ENCODE assay signal across 9 mouse cellular contexts in the genomic region with DNA sequence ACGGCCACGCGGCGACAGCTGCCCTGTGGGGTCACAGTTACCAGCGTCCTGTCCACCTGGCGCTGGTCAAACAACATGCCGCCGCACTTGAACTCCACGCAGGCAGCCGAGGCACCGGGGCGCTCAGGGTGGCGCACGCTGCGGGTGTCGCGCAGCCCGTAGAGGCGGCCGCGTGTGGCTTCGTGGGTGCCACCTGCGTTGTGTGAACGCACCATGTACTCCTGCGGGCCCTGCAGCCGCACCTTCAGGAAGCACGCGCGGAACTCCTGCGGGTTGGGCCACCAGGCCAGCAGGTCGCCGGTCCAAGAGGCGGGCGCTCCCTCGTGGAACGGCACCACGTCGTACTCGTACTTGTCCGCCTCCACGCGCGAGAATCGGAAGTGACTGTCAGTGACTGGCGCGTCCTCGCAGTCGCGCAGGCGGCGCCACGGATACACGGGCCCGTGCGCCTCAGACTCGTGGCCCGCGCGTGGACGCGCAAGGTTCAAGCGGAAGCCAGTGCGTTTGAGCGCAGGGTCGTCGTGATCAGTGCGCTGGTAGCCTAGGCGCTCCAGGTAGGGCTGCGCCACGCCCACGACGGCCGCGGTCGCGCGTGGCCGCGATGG. TPM values are rescaled to one million over a fixed set of nuclear protein-coding genes. Genes with fewer than 3 reads are reported as not detected.
A peak's percentile ranks its signal among the peaks of the same experiment; 100 is the strongest.
DNase-seq lines count a peak whose midpoint lies in the region; ATAC-seq and TF ChIP-seq lines count a peak whose summit lies in the region.
"Had no signal": no experiment of that assay in that cellular context is flagged by ENCODE, and none has a peak within 500 bp of the region (broad histone marks: within the 10 kb centered on the region; RNA-seq: fewer than 3 reads in every experiment).

No protein-coding gene starts in this region.

- 18% methylated on average over 79 of the region's 79 CpGs for WGBS in heart, embryonic 13.5 days
- 20% methylated on average over 79 of the region's 79 CpGs for WGBS in forebrain, embryonic 15.5 days
- 21% methylated on average over 79 of the region's 79 CpGs for WGBS in liver, embryonic 14.5 days (ENCODE audit: insufficient replicate concordance)

- H3K4me1 ChIP-seq in heart, embryonic 13.5 days: peaks cover 23% of the 10 kb centered on the region
- H3K4me1 ChIP-seq in E14TG2a.4 (replicated peaks; ENCODE audit: low read depth, low read length): peaks cover 47% of the 10 kb centered on the region
- H3K4me1 ChIP-seq in forebrain, embryonic 15.5 days: peaks cover 30% of the 10 kb centered on the region
- H3K4me1 ChIP-seq in liver, embryonic 14.5 days (replicated peaks; ENCODE audit: control insufficient read depth in 2 of 2, insufficient read depth in 2 of 2, low read length in 1 of 2): no peaks in the 10 kb centered on the region

- H3K9me3 ChIP-seq in heart, embryonic 13.5 days: no peaks in the 10 kb centered on the region
- no peaks in the 10 kb centered on the region for H3K9me3 ChIP-seq in E14TG2a.4 (ENCODE audit: low read length)
- no peaks in the 10 kb centered on the region for H3K9me3 ChIP-seq in forebrain, embryonic 15.5 days
- H3K9me3 ChIP-seq in liver, embryonic 14.5 days (ENCODE audit: control insufficient read depth, low read length): no peaks in the 10 kb centered on the region

- H3K27ac ChIP-seq in heart, embryonic 13.5 days (replicated peaks): no peak overlapping the region
- no peak overlapping the region for H3K27ac ChIP-seq in forebrain, embryonic 15.5 days (replicated peaks)
- H3K27ac ChIP-seq in liver, embryonic 14.5 days: no peak overlapping the region

- H3K36me3 ChIP-seq in heart, embryonic 13.5 days: no peaks in the 10 kb centered on the region
- no peaks in the 10 kb centered on the region for H3K36me3 ChIP-seq in E14TG2a.4 (ENCODE audit: insufficient read depth, low read length)
- H3K36me3 ChIP-seq in forebrain, embryonic 15.5 days: no peaks in the 10 kb centered on the region
- H3K36me3 ChIP-seq in liver, embryonic 14.5 days (replicated peaks; ENCODE audit: control insufficient read depth, insufficient read depth, low read depth): no peaks in the 10 kb centered on the region

- TF ChIP-seq CTCF in E14TG2a.4 (conservative IDR thresholded peaks at IDR 0.05; ENCODE audit: low read length): no peak
- no peak for TF ChIP-seq CTCF in liver, embryonic 14.5 days (IDR thresholded peaks at IDR 0.05; ENCODE audit: low read depth)

- no peak for ATAC-seq in heart, embryonic 13.5 days (ENCODE audit: extremely low read depth, insufficient number of reproducible peaks, low FRiP score, low TSS enrichment)
- peak; percentile 29 for ATAC-seq in forebrain, embryonic 15.5 days (replicated peaks)
- ATAC-seq in liver, embryonic 14.5 days (ENCODE audit: insufficient read depth): no peak

- peaks cover 99% of the 10 kb centered on the region for H3K27me3 ChIP-seq in heart, embryonic 13.5 days (replicated peaks)
- peaks cover 86% of the 10 kb centered on the region for H3K27me3 ChIP-seq in E14TG2a.4 (ENCODE audit: insufficient read depth, low read length)
- H3K27me3 ChIP-seq in forebrain, embryonic 15.5 days: peaks cover 74% of the 10 kb centered on the region
- H3K27me3 ChIP-seq in liver, embryonic 14.5 days (ENCODE audit: control insufficient read depth, insufficient read depth, low read length): peaks cover 73% of the 10 kb centered on the region

- peak overlapping the region; percentile 70 for H3K4me2 ChIP-seq in heart, embryonic 13.5 days
- H3K4me2 ChIP-seq in forebrain, embryonic 15.5 days (replicated peaks): peak overlapping the region; percentile 50
- H3K4me2 ChIP-seq in liver, embryonic 14.5 days (ENCODE audit: low read depth): peak overlapping the region; percentile 33; the same call in 1 of the 2 replicates

- DNase-seq in heart, adult 8-10 months (ENCODE audit: low spot score): no peak
- no peak for DNase-seq in liver, embryonic 14.5 days (ENCODE audit: low read depth in 3 of 3, low spot score in 3 of 3)
- DNase-seq in cerebellum, postnatal 25 days: no peak
- DNase-seq in layer of hippocampus, adult 11-12 months (ENCODE audit: low spot score): no peak
- no peak for DNase-seq in gastrocnemius, adult 18-20 months (ENCODE audit: low spot score)

- H3K4me3 ChIP-seq in heart, embryonic 13.5 days: peak overlapping the region; percentile 53
- peak overlapping the region; percentile 75 for H3K4me3 ChIP-seq in E14TG2a.4 (replicated peaks; ENCODE audit: low read length)
- H3K4me3 ChIP-seq in forebrain, embryonic 15.5 days: peak overlapping the region; percentile 46
- 0 out of 4 replicates have a peak overlapping the region, but pooled peaks of 1 of the 2 experiments have one; percentile 20 for H3K4me3 ChIP-seq in liver, embryonic 14.5 days (ENCODE audit: insufficient read depth in 1 of 2, low read depth in 2 of 2, low read length in 2 of 2)

- H3K9ac ChIP-seq in heart, embryonic 13.5 days: peak overlapping the region; percentile 74
- H3K9ac ChIP-seq in forebrain, embryonic 15.5 days (replicated peaks): peak overlapping the region; percentile 29; the same call in 1 of the 2 replicates
- H3K9ac ChIP-seq in liver, embryonic 14.5 days (replicated peaks): no peak overlapping the region

- no peak for TF ChIP-seq EP300 in liver, embryonic 14.5 days (IDR thresholded peaks at IDR 0.05; ENCODE audit: low read depth)

RNA-seq across cellular contexts. Expression of a gene that starts 6.1 kb away (rescaled TPM):
- polyA plus RNA-seq in heart, embryonic 13.5 days (2015; fragmentation: Nextera tagmentation; extraction: Ambion mirVana): 0.55 and 0.56 TPM in 2 replicates
- total RNA-seq in heart, adult 8-10 months (2022): 1 to 10 TPM; 1.3 to 3.1 (median 2.4) TPM
- 3.6 and 4.0 TPM in 2 replicates for polyA plus RNA-seq in forebrain, embryonic 15.5 days (2015; fragmentation: Nextera tagmentation; extraction: Ambion mirVana)
- 0.03 and 0.04 TPM in 2 replicates for polyA plus RNA-seq in liver, embryonic 14.5 days (2012; rRNA removed)
- polyA plus RNA-seq in liver, embryonic 14.5 days (2014; fragmentation: Nextera tagmentation; extraction: Ambion mirVana): 0.03 TPM in 1 of 2 replicates, not detected in the other
- total RNA-seq in gastrocnemius, adult 18-20 months (2021): 1 to 10 TPM; 2.5 to 2.7 TPM
- total RNA-seq: megakaryocyte progenitor cell, adult 5-6 weeks had no signal

RNA-seq across cellular contexts. Expression of a gene that starts 20.6 kb away (rescaled TPM):
- 1.9 and 2.2 TPM in 2 replicates for polyA plus RNA-seq in heart, embryonic 13.5 days (2015; fragmentation: Nextera tagmentation; extraction: Ambion mirVana)
- total RNA-seq in heart, adult 8-10 months (2022): under 1 TPM in 1 of 4 experiments, not detected in 3; 0.19 TPM
- 3.4 and 3.8 TPM in 2 replicates for polyA plus RNA-seq in forebrain, embryonic 15.5 days (2015; fragmentation: Nextera tagmentation; extraction: Ambion mirVana)
- polyA plus RNA-seq in liver, embryonic 14.5 days (2012; rRNA removed): 0.41 and 0.50 TPM in 2 replicates
- polyA plus RNA-seq in liver, embryonic 14.5 days (2014; fragmentation: Nextera tagmentation; extraction: Ambion mirVana): 1.7 and 1.9 TPM in 2 replicates
- not detected for total RNA-seq in gastrocnemius, adult 18-20 months (2021)

RNA-seq across cellular contexts. Expression of a gene that starts 21.0 kb away (rescaled TPM):
- polyA plus RNA-seq in heart, embryonic 13.5 days (2015; fragmentation: Nextera tagmentation; extraction: Ambion mirVana): 304 and 343 TPM in 2 replicates
- 100 to 1,000 TPM; 373 to 528 (median 455) TPM for total RNA-seq in heart, adult 8-10 months (2022)
- 173 and 179 TPM in 2 replicates for polyA plus RNA-seq in forebrain, embryonic 15.5 days (2015; fragmentation: Nextera tagmentation; extraction: Ambion mirVana)
- polyA plus RNA-seq in liver, embryonic 14.5 days (2012; rRNA removed): 26.2 and 44.8 TPM in 2 replicates
- polyA plus RNA-seq in liver, embryonic 14.5 days (2014; fragmentation: Nextera tagmentation; extraction: Ambion mirVana): 109 and 113 TPM in 2 replicates
- 100 to 1,000 TPM; 347 to 364 TPM for total RNA-seq in gastrocnemius, adult 18-20 months (2021)

RNA-seq across cellular contexts. Expression of a gene that starts 21.1 kb away (rescaled TPM):
- 8.1 and 8.2 TPM in 2 replicates for polyA plus RNA-seq in heart, embryonic 13.5 days (2015; fragmentation: Nextera tagmentation; extraction: Ambion mirVana)
- 10 to 100 TPM in 3 of 4 experiments, 1 to 10 TPM in 1; 9.5 to 16.7 (median 13.2) TPM for total RNA-seq in heart, adult 8-10 months (2022)
- 8.9 and 9.0 TPM in 2 replicates for polyA plus RNA-seq in forebrain, embryonic 15.5 days (2015; fragmentation: Nextera tagmentation; extraction: Ambion mirVana)
- polyA plus RNA-seq in liver, embryonic 14.5 days (2012; rRNA removed): 0.30 and 0.36 TPM in 2 replicates
- 0.77 and 0.79 TPM in 2 replicates for polyA plus RNA-seq in liver, embryonic 14.5 days (2014; fragmentation: Nextera tagmentation; extraction: Ambion mirVana)
- 1 to 10 TPM; 8.3 to 9.7 TPM for total RNA-seq in gastrocnemius, adult 18-20 months (2021)
- total RNA-seq: megakaryocyte progenitor cell, adult 5-6 weeks had no signal

RNA-seq across cellular contexts. Expression of a gene that starts 49.1 kb away (rescaled TPM):
- 2.4 and 3.9 TPM in 2 replicates for polyA plus RNA-seq in heart, embryonic 13.5 days (2015; fragmentation: Nextera tagmentation; extraction: Ambion mirVana)
- total RNA-seq in heart, adult 8-10 months (2022): under 1 TPM in 2 of 4 experiments, not detected in 2; 0.29 to 1.00 TPM
- polyA plus RNA-seq in forebrain, embryonic 15.5 days (2015; fragmentation: Nextera tagmentation; extraction: Ambion mirVana): 54.7 and 55.3 TPM in 2 replicates
- 2.0 and 2.5 TPM in 2 replicates for polyA plus RNA-seq in liver, embryonic 14.5 days (2012; rRNA removed)
- polyA plus RNA-seq in liver, embryonic 14.5 days (2014; fragmentation: Nextera tagmentation; extraction: Ambion mirVana): 1.7 and 3.7 TPM in 2 replicates
- not detected for total RNA-seq in gastrocnemius, adult 18-20 months (2021)
